Mouse (Mus musculus): ENCODE results near the gene Chchd6. TPM values are rescaled to one million over a fixed set of nuclear protein-coding genes. Genes with fewer than 3 reads are reported as not detected.
A peak's percentile ranks its signal among the peaks of the same experiment; 100 is the strongest.

The Chchd6 gene
- total RNA-seq, 2 experiments from 2014 or later: 86.4 to 86.6 TPM

- DNase-seq (ENCODE audit: low spot score in 2 of 2): peak in 1 of 2 experiments; percentile 43
- intact Hi-C loops (cut with DNase I): loop anchor here (5.0 kb wide), 1 partner anchor 539 kb away; no protein-coding TSS in a partner anchor
Measured at GRCm38 (mm10) chr6:89466053-89466708, 129.3 kb downstream of the Chchd6 start.

- intact Hi-C loops (cut with DNase I): loop anchor here (5.0 kb wide), 1 partner anchor 65 kb away; no protein-coding TSS in a partner anchor
- no peak for DNase-seq (ENCODE audit: low spot score in 2 of 2)
Measured at GRCm38 (mm10) chr6:89462223-89462760, 133.2 kb downstream of the Chchd6 start.

DNA sequence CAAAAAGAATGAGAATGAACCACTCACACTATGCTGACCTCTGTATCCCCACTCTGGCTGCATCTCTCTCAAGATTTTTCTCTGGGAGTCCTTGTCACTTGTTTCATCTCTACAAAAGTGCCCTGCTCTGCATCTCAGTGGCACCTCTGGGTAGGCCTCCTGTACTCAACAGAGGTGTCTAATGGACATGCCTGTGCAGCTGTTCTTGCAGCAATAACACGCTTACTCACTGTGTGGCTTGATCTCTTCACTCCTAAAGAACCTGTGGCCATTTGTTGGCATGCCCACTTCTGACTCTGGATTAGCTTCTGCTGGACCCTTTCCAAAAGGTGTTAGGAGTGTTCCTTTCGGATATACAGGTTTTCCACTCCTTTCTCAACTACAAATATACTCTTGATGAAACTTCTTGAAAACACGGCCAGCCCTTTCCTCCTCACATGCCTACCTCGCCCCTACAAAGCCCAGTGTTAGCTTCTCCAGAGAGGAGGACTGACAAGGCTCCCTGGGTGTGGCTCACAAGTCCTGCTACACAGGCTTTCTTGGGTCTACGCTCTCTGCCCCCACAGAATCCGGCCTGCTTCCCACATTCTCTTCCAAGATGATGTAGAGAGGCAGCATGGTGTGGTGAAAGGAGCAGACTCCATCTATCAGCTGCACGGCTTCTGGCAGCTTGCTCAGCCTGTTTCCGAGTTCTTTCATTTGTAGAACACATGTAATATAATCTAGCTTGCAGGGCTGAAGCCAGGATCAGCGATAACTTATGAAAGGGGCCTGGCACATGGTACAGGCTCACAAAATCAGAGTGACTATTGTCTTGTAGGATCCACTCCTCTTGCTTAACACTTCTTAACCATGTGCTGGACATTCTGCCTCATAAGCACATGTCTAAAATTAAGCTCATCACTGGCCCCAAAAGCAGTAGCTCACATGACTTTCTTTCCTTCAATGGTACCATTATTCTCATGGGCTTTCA is 133.9 kb downstream of the Chchd6 start:
- DNase-seq (ENCODE audit: low spot score in 2 of 2): no peak
- intact Hi-C loops (cut with DNase I): loop anchor here (5.0 kb wide), 1 partner anchor 64 kb away; no protein-coding TSS in a partner anchor

GRCm38 (mm10) chr6:89459634-89460033 is 135.8 kb downstream of the Chchd6 start:
- no peak for DNase-seq (ENCODE audit: low spot score in 2 of 2)
- intact Hi-C loops (cut with DNase I): loop anchor here (5.0 kb wide), 2 partner anchors 62 to 97 kb away; partner anchors contain the start of gene Plxna1

DNA sequence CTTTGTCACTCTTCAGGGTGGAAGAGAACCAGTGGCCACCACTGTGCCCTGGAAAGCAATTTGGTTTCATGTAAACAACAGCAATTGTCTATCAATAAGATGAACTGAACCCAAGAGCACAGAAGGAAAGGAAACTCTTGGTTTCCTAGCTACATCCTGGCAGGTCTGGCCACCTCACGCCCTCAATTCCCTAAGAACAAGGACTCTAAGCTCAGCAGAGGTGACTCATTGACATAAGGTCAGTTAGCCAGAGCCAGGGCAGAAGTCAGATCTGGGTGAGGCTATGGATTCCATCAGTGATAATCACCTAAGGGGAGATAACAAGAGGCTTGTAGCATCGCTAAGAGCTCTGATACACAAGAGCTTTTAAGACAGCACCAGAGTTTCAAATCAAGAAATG is 137.9 kb downstream of the Chchd6 start:
- intact Hi-C loops (cut with DNase I): loop anchor here (5.0 kb wide), 1 partner anchor 95 kb away; the partner anchor contains the start of gene Plxna1

DNA sequence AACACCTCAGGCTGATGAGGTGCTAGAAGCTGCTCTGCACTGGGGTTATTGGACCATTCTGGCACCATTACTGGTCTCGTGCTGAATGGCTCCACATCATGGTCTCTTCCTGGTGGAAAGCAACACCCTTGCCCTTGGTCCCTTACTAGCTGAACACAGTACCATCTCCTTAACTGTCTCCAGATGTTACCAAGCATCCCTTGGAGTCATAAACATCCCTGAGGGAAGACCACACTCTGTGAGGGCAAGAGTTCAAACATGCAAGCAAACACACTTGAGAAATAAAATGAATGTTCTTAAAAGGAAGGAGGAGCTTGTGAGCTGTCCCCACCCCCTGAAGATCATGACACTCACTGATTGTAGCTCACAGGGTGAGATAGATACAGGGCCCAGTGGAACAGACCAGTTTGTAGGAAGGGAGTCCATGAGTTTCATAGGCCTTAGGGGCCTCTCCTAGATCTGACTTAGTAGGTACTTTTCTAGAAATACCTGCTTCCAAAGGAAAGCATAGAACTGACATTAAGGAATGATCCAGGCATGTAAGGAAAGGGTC is 139.0 kb downstream of the Chchd6 start:
- DNase-seq (ENCODE audit: low spot score in 2 of 2): no peak
- intact Hi-C loops (cut with DNase I): loop anchor here (5.0 kb wide), 1 partner anchor 94 kb away; the partner anchor contains the start of gene Plxna1

More for the DNA sequence above, 137.9 kb downstream of the Chchd6 start:
- DNase-seq (ENCODE audit: low spot score in 2 of 2): no peak

- DNase-seq (ENCODE audit: low spot score in 2 of 2): no peak
- intact Hi-C loops (cut with DNase I): loop anchor here (5.0 kb wide), 1 partner anchor 93 kb away; the partner anchor contains the start of gene Plxna1
Measured at GRCm38 (mm10) chr6:89455523-89456000, 139.9 kb downstream of the Chchd6 start.

- DNase-seq (ENCODE audit: low spot score in 2 of 2): no peak
- intact Hi-C loops (cut with DNase I): no loop called here
Measured at GRCm38 (mm10) chr6:89454437-89454836, 141.0 kb downstream of the Chchd6 start.

DNA sequence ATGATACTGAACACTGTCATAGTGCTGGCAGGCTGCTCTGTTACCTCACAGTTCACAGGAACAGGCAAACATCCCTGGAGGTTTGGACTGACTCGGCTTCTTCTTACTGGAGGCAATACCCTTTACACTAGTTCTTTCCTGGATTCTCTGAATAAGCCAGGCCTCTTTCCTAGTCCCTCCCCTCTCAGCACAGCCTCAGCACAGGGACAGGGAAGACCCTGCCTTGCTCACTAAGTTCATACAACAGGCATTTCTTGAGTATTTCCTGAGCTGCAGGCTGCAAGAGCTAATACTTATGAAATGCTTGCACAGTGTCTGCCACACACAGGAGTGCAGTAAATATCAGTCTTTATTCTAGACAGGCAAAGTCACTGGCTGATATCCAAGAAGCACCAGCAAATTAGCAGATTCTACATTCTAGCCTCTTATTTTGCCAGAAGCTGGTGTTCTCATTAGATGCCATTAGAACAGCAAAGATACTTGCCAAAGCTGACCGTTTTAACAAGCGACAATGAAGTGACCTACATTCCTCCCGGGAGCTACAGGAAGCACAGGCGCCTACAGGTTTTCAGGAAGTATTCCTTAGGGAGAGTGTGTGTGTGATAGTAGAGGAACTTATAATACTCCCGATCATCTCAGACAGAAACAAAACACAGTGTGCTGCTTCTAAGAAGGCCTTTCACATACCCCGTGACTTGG is 142.3 kb downstream of the Chchd6 start:
- peak; percentile 24 to 67 for DNase-seq (ENCODE audit: low spot score in 2 of 2)
- intact Hi-C loops (cut with DNase I): no loop called here

DNA sequence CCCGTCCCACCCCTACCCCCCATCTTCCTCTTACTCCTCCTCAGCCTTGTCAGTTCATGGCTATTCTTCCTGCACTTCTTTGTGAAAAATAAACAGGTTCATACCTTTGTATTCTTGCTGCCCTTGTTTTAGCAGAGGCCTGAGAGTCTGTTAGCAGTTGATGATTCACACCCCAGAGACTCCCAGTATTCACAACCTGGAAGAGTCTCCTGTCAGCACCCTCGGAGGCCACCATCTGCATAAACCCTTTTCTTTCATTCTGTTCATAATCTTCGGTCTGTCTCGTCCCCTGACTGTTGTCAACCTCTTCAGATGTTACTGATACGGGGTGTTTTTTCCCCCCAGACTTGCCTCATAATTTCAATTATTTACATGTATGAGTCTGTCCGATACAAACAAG is 143.1 kb downstream of the Chchd6 start:
- intact Hi-C loops (cut with DNase I): no loop called here
- no peak for DNase-seq (ENCODE audit: low spot score in 2 of 2)

DNA sequence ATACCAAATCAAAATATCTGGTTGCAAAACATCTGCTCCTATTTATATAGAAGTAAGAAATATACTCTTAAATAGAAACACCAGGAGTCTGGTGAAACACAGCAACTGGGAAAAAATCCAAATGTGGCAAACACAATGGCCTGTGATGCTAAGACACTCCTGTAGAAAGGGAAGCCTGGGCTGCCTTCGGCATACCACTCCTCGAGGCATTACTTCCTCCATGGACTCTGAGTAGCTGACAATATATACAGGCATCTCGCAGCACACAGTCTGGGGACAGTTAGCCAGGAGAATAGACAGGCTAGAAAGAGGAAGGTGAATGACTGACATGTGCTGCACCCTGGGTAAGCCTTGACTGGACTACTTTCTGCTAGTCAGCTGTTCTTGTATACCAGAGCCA is 146.7 kb downstream of the Chchd6 start:
- DNase-seq (ENCODE audit: low spot score in 2 of 2): peak; percentile 10 to 28
- intact Hi-C loops (cut with DNase I): no loop called here

DNA sequence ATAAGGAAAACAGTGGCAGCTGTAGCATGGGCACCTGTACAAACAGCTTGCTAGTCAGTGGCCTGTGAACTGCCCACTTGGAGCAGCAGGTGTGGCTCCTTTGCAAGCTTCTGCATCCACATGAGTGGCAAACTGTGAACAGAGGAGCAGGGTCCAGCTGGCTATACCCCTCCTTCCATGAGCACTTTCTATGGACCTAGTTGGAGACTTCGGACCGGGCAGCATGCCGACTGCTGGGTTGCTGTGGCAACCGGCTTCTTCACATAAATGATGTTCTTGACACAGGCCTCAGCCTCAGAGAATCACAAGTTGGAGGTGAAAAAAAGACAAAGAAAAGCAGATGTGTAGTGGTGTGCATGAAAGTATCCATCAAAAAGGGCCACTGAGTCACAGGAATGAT is 154.8 kb downstream of the Chchd6 start:
- no peak for DNase-seq (ENCODE audit: low spot score in 2 of 2)
- intact Hi-C loops (cut with DNase I): no loop called here

DNA sequence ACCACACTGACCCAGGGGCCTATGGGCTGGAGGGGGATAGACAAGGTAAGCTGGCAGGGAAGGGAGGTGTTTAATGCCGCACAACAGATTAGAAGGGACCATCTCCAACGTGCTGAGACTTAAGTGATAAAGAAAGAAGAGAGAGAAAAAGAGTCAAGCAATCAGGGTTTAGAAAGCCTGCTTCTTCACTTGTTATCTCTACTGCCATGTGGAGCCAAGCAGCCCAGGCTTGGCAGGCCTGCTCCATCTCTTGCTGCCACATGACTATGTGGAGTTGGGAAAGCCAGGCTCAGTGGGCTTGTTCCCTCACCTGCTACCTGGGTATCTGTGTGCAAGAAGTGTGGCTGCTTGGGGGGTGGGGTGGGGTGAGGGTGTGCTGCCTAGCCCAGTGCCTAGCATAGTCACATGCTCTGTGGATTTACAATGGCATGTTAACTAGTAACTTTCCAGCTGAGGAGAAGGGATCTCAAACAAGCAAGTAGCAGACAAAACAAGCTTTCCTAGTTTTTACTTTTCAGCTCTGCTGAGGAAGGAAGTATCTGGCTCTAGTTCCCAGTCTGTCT is 163.5 kb downstream of the Chchd6 start:
- no peak for DNase-seq (ENCODE audit: low spot score in 2 of 2)
- intact Hi-C loops (cut with DNase I): no loop called here

DNA sequence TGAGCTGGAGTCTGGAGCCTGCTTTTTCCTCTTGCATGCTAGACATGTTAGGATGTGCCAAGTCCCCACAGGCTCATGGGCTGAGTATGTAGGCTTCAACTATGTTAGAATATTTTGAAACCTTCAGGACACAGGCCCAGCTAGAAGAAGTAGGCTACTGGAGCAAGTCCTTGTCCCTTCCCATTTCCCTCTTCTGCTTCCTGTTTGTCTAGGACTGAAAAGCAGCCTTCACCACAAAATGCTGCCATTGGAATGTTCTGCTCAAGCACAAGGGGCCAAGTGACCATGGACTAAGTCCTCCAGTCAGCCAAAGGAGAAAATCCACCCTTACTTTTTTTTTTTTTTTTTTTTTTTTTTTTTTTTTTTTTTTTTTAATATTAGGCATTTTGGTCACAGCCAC is 164.7 kb downstream of the Chchd6 start:
- intact Hi-C loops (cut with DNase I): no loop called here

GRCm38 (mm10) chr6:89428661-89429375 is 166.6 kb downstream of the Chchd6 start:
- no peak for DNase-seq (ENCODE audit: low spot score in 2 of 2)
- intact Hi-C loops (cut with DNase I): no loop called here

More for the DNA sequence above, 164.7 kb downstream of the Chchd6 start:
- DNase-seq (ENCODE audit: low spot score in 2 of 2): no peak

- no peak for DNase-seq (ENCODE audit: low spot score in 2 of 2)
- intact Hi-C loops (cut with DNase I): no loop called here
Measured at GRCm38 (mm10) chr6:89424461-89424860, 171.0 kb downstream of the Chchd6 start.

- intact Hi-C loops (cut with DNase I): no loop called here
Measured at GRCm38 (mm10) chr6:89422621-89423020, 172.8 kb downstream of the Chchd6 start.

DNA sequence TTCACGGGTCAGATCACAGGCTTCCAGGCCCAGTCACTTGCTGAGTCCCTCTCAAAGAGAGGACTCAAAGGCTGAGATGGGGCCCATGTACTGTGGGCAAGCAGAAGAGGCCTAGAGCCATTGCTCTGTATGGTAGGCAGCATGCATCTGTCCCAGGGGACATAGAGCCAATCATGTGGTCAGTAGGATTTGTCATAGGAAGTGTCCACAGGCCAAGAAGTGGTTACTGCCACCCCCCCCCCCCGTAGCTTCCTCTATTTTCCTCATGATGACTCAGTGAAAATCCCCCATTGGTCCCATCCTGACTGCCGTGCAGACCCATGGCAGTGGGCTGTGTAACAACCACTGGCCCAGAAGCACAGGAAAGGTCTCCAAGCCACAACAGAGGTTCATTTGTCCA is 173.5 kb downstream of the Chchd6 start:
- DNase-seq (ENCODE audit: low spot score in 2 of 2): no peak
- intact Hi-C loops (cut with DNase I): no loop called here

More at GRCm38 (mm10) chr6:89422621-89423020, 172.8 kb downstream of the Chchd6 start:
- DNase-seq (ENCODE audit: low spot score in 2 of 2): no peak

All from left cerebral cortex, postnatal 14 days (tissue).